Mouse (Mus musculus) embryonic facial prominence, embryonic 12.5 days (tissue): Measurements from ENCODE around the gene Atraid. TPM values are rescaled to one million over a fixed set of nuclear protein-coding genes. Genes with fewer than 3 reads are reported as not detected.

ENCODE experiments used
- ATAC-seq: fragments of 200-750 bp; cut with Nextera tagmentation; 2 replicates; pipeline ENCODE4 v1.8.0; 2017; ENCODE audit not compliant: insufficient number of reproducible peaks, insufficient read depth, low FRiP score, low TSS enrichment
- H3K27ac ChIP-seq: fragments of 300-500 bp; sonication (generic); 2 replicates; pipeline ENCODE4 v1.5.1; 2016; ENCODE audit warnings: mild to moderate bottlenecking
- H3K27me3 ChIP-seq: fragments of 300-500 bp; sonication (generic); 2 replicates; pipeline ENCODE4 v1.6.1; 2016; ENCODE audit warnings: mild to moderate bottlenecking, moderate library complexity
- H3K36me3 ChIP-seq: fragments of 300-500 bp; sonication (generic); 2 replicates; pipeline ENCODE4 v1.6.1; 2016; ENCODE audit warnings: mild to moderate bottlenecking
- H3K4me1 ChIP-seq: fragments of 300-500 bp; sonication (generic); 2 replicates; pipeline ENCODE4 v1.6.1; 2016
- H3K4me2 ChIP-seq: fragments of 300-500 bp; sonication (generic); replicated peaks from 2 replicates; pipeline ENCODE4 v1.6.1; 2016; ENCODE audit warnings: mild to moderate bottlenecking, moderate library complexity
- H3K4me3 ChIP-seq: fragments of 300-500 bp; sonication (generic); 2 replicates; pipeline ENCODE4 v1.5.1; 2016; ENCODE audit warnings: mild to moderate bottlenecking
- H3K9ac ChIP-seq: fragments of 300-500 bp; sonication (generic); 2 replicates; pipeline ENCODE4 v1.6.1; 2016; ENCODE audit warnings: mild to moderate bottlenecking, moderate library complexity
- H3K9me3 ChIP-seq: fragments of 300-500 bp; sonication (generic); 2 replicates; pipeline ENCODE4 v1.6.1; 2016; ENCODE audit warnings: mild to moderate bottlenecking, moderate library complexity
- WGBS: fragments of 180-500 bp; shearing (Covaris S2); methylation state at CpG from one replicate; pipeline ENCODE4 v1.1.7; 2016; 5-methylcytosine and 5-hydroxymethylcytosine counted together
- polyA plus RNA-seq: library from polyadenylated mRNA; unstranded; fragments of >200 nt; fragmentation: Nextera tagmentation; extraction: Ambion mirVana; gene quantifications from 2 replicates; pipeline ENCODE4 v1.2.1, GENCODE M21; 2016

The Atraid gene
- polyA plus RNA-seq, 1 experiment from 2014 or later: 117 TPM

GRCm38 (mm10) chr5:31083949-31084348 lies 35.8 kb downstream of the Atraid start:
- Histone ChIP-seq H3K27me3 (peaks cover 34% of the 10 kb centered on the region), H3K4me1 (0 out of 2 replicates have a peak, but pooled peaks cover 2% of the 10 kb centered on the region), H3K4me2 (no peak overlapping the region), H3K9ac (no peak overlapping the region), H3K9me3 (no peaks in the 10 kb centered on the region), H3K36me3 (peaks cover 3% of the 10 kb centered on the region; the same call in 1 of the 2 replicates), H3K27ac (no peak overlapping the region), H3K4me3 (no peak overlapping the region)
- 5% methylated on average over 8 of the region's 8 CpGs for WGBS
- no peak for ATAC-seq

GRCm38 (mm10) chr5:31086606-31087005 lies 38.5 kb downstream of the Atraid start:
- 40% methylated on average over 7 of the region's 7 CpGs for WGBS
- Histone ChIP-seq H3K4me3 (no peak overlapping the region), H3K4me2 (no peak overlapping the region), H3K9ac (no peak overlapping the region), H3K9me3 (no peaks in the 10 kb centered on the region), H3K36me3 (no peaks in the 10 kb centered on the region), H3K27me3 (peaks cover 61% of the 10 kb centered on the region), H3K27ac (no peak overlapping the region), H3K4me1 (no peaks in the 10 kb centered on the region)
- ATAC-seq: no peak

- Histone ChIP-seq H3K4me3 (no peak overlapping the region), H3K4me2 (no peak overlapping the region), H3K4me1 (no peaks in the 10 kb centered on the region), H3K27ac (no peak overlapping the region), H3K36me3 (no peaks in the 10 kb centered on the region), H3K9ac (no peak overlapping the region), H3K27me3 (peaks cover 64% of the 10 kb centered on the region), H3K9me3 (no peaks in the 10 kb centered on the region)
- ATAC-seq: no peak
- 81% methylated on average over 2 of the region's 2 CpGs for WGBS
These were observed 39.0 kb downstream of the Atraid start for GRCm38 (mm10) chr5:31087131-31087530.

- Histone ChIP-seq H3K27me3 (peaks cover 100% of the 10 kb centered on the region), H3K9me3 (no peaks in the 10 kb centered on the region), H3K4me1 (peaks cover 30% of the 10 kb centered on the region), H3K9ac (no peak overlapping the region), H3K27ac (no peak overlapping the region), H3K36me3 (no peaks in the 10 kb centered on the region), H3K4me3 (peak overlapping the region; percentile 38), H3K4me2 (peak overlapping the region; percentile 66)
- no peak for ATAC-seq
- WGBS: under 1% methylated on average over 48 of the region's 53 CpGs
These were observed 44.3 kb downstream of the Atraid start for GRCm38 (mm10) chr5:31092231-31092975.

GRCm38 (mm10) chr5:31093151-31094041 lies 45.3 kb downstream of the Atraid start:
- Histone ChIP-seq H3K36me3 (no peaks in the 10 kb centered on the region), H3K27ac (no peak overlapping the region), H3K4me2 (peak overlapping the region; percentile 66), H3K9me3 (no peaks in the 10 kb centered on the region), H3K27me3 (peaks cover 98% of the 10 kb centered on the region), H3K9ac (peak overlapping the region; percentile 44; the same call in 1 of the 2 replicates), H3K4me3 (peak overlapping the region; percentile 38), H3K4me1 (peaks cover 30% of the 10 kb centered on the region)
- no peak for ATAC-seq
- 1% methylated on average over 51 of the region's 54 CpGs for WGBS

GRCm38 (mm10) chr5:31094100-31094798 lies 46.1 kb downstream of the Atraid start:
- no peak for ATAC-seq
- H3K4me3 ChIP-seq: peak overlapping the region; percentile 23
- 1% methylated on average over 29 of the region's 29 CpGs for WGBS
- H3K4me2 ChIP-seq: peak overlapping the region; percentile 35
- no peak overlapping the region for H3K27ac ChIP-seq
- no peak overlapping the region for H3K9ac ChIP-seq
- no peaks in the 10 kb centered on the region for H3K9me3 ChIP-seq
- peaks cover 98% of the 10 kb centered on the region for H3K27me3 ChIP-seq
- peaks cover 30% of the 10 kb centered on the region for H3K4me1 ChIP-seq
- no peaks in the 10 kb centered on the region for H3K36me3 ChIP-seq

- under 1% methylated on average over 59 of the region's 59 CpGs for WGBS
- no peaks in the 10 kb centered on the region for H3K36me3 ChIP-seq
- H3K4me2 ChIP-seq: peak overlapping the region; percentile 35
- peaks cover 30% of the 10 kb centered on the region for H3K4me1 ChIP-seq
- H3K27me3 ChIP-seq: peaks cover 94% of the 10 kb centered on the region
- no peaks in the 10 kb centered on the region for H3K9me3 ChIP-seq
- H3K9ac ChIP-seq: no peak overlapping the region
- peak overlapping the region; percentile 23 for H3K4me3 ChIP-seq
- ATAC-seq: no peak
- no peak overlapping the region for H3K27ac ChIP-seq
These were observed 46.9 kb downstream of the Atraid start for GRCm38 (mm10) chr5:31094799-31095691.

GRCm38 (mm10) chr5:31095711-31096480 lies 47.8 kb downstream of the Atraid start:
- H3K4me2 ChIP-seq: peak overlapping the region; percentile 35; the same call in 1 of the 2 replicates
- no peak overlapping the region for H3K27ac ChIP-seq
- H3K4me3 ChIP-seq: no peak overlapping the region; the same call in 1 of the 2 replicates
- WGBS: 32% methylated on average over 11 of the region's 11 CpGs
- H3K9me3 ChIP-seq: no peaks in the 10 kb centered on the region
- H3K27me3 ChIP-seq: peaks cover 86% of the 10 kb centered on the region
- ATAC-seq: no peak
- no peaks in the 10 kb centered on the region for H3K36me3 ChIP-seq
- peaks cover 30% of the 10 kb centered on the region for H3K4me1 ChIP-seq
- no peak overlapping the region for H3K9ac ChIP-seq
